In genomic region chr9:4680244-4680643, GRCm38 (mm10) we compare ENCODE assay signal across 18 mouse cellular contexts.
DNase-seq lines count a peak whose midpoint lies in the region; ATAC-seq and TF ChIP-seq lines count a peak whose summit lies in the region.
"Had no signal": no experiment of that assay in that cellular context is flagged by ENCODE, and none has a peak within 500 bp of the region (broad histone marks: within the 10 kb centered on the region; RNA-seq: fewer than 3 reads in every experiment).

No protein-coding gene starts in this region.

- no peak overlapping the region for H3K27ac ChIP-seq in hindbrain, postnatal 0 days
- H3K27ac ChIP-seq in hindbrain, embryonic 13.5 days = no peak overlapping the region
- H3K27ac ChIP-seq in neural tube, embryonic 15.5 days (replicated peaks) = no peak overlapping the region
- H3K27ac ChIP-seq: heart, embryonic 13.5 days had no signal

- no peaks in the 10 kb centered on the region for H3K27me3 ChIP-seq in hindbrain, postnatal 0 days (ENCODE audit: insufficient read depth, low read length)
- no peaks in the 10 kb centered on the region for H3K27me3 ChIP-seq in hindbrain, embryonic 13.5 days
- H3K27me3 ChIP-seq in neural tube, embryonic 15.5 days (replicated peaks) = no peaks in the 10 kb centered on the region
- H3K27me3 ChIP-seq: heart, embryonic 13.5 days; Patski had no signal

- no peak overlapping the region for H3K4me2 ChIP-seq in hindbrain, postnatal 0 days (ENCODE audit: low read depth, low read length)
- no peak overlapping the region for H3K4me2 ChIP-seq in hindbrain, embryonic 13.5 days
- no peak overlapping the region for H3K4me2 ChIP-seq in neural tube, embryonic 15.5 days
- H3K4me2 ChIP-seq: heart, embryonic 13.5 days; midbrain, embryonic 11.5 days had no signal

- H3K9me3 ChIP-seq in hindbrain, postnatal 0 days (ENCODE audit: low read length) = no peaks in the 10 kb centered on the region
- no peaks in the 10 kb centered on the region for H3K9me3 ChIP-seq in hindbrain, embryonic 13.5 days
- no peaks in the 10 kb centered on the region for H3K9me3 ChIP-seq in neural tube, embryonic 15.5 days (replicated peaks)
- H3K9me3 ChIP-seq: heart, embryonic 13.5 days had no signal

- no peak for ATAC-seq in hindbrain, postnatal 0 days
- no peak for ATAC-seq in hindbrain, embryonic 13.5 days (ENCODE audit: low FRiP score)
- ATAC-seq in neural tube, embryonic 15.5 days (ENCODE audit: low FRiP score) = no peak
- ATAC-seq: activated CD4-positive, CD25-positive, alpha-beta regulatory T cell, adult 4 months; liver, postnatal 0 days; Patski had no signal

- DNase-seq in hindbrain, postnatal 0 days (ENCODE audit: low spot score) = peak; percentile 41
- DNase-seq in brain, adult 2 months (ENCODE audit: low read depth, low spot score) = peak; percentile 88
- peak; percentile 54 for DNase-seq in cerebellum, adult 11-12 months
- DNase-seq in cerebellum, postnatal 25 days = peak; percentile 47 to 81
- no peak for DNase-seq in urinary bladder, adult 2 months (ENCODE audit: low spot score)
- DNase-seq: adrenal gland, postnatal 25 days; heart, postnatal 36 days; kidney, postnatal 4 days; liver; liver, postnatal 0 days; thymus, adult 18-20 months had no signal

- no peak overlapping the region for H3K9ac ChIP-seq in hindbrain, postnatal 0 days (replicated peaks; ENCODE audit: low read length)
- H3K9ac ChIP-seq in hindbrain, embryonic 13.5 days = no peak overlapping the region
- H3K9ac ChIP-seq in neural tube, embryonic 15.5 days (replicated peaks) = no peak overlapping the region
- H3K9ac ChIP-seq: heart, embryonic 13.5 days; liver, postnatal 0 days had no signal

- no peak for TF ChIP-seq CTCF in hindbrain, postnatal 0 days (IDR thresholded peaks at IDR 0.05; ENCODE audit: low read depth)

- H3K4me3 ChIP-seq in hindbrain, postnatal 0 days (ENCODE audit: low read length) = no peak overlapping the region
- no peak overlapping the region for H3K4me3 ChIP-seq in hindbrain, embryonic 13.5 days
- H3K4me3 ChIP-seq in neural tube, embryonic 15.5 days (replicated peaks) = no peak overlapping the region
- H3K4me3 ChIP-seq: heart, embryonic 13.5 days; myocyte had no signal

- 48% methylated on average over 2 of the region's 2 CpGs for WGBS in hindbrain, postnatal 0 days
- 78% methylated on average over 2 of the region's 2 CpGs for WGBS in hindbrain, embryonic 13.5 days
- 78% methylated on average over 2 of the region's 2 CpGs for WGBS in neural tube, embryonic 15.5 days

- H3K4me1 ChIP-seq in hindbrain, postnatal 0 days (ENCODE audit: insufficient read depth, low read length) = no peaks in the 10 kb centered on the region
- no peaks in the 10 kb centered on the region for H3K4me1 ChIP-seq in hindbrain, embryonic 13.5 days (replicated peaks)
- no peaks in the 10 kb centered on the region for H3K4me1 ChIP-seq in neural tube, embryonic 15.5 days
- H3K4me1 ChIP-seq: heart, embryonic 13.5 days had no signal

- no peaks in the 10 kb centered on the region for H3K36me3 ChIP-seq in hindbrain, postnatal 0 days (ENCODE audit: insufficient read depth, low read length)
- no peaks in the 10 kb centered on the region for H3K36me3 ChIP-seq in hindbrain, embryonic 13.5 days
- no peaks in the 10 kb centered on the region for H3K36me3 ChIP-seq in neural tube, embryonic 15.5 days
- H3K36me3 ChIP-seq: heart, embryonic 13.5 days had no signal
